Mouse (Mus musculus) CH12.LX (cell line): ENCODE results near the gene Fktn. TPM values are rescaled to one million over a fixed set of nuclear protein-coding genes. Genes with fewer than 3 reads are reported as not detected.

Source experiments
- polyA plus RNA-seq: library from polyadenylated mRNA; unstranded; fragments of >175 nt; gene quantifications from 2 replicates; pipeline ENCODE4 v1.2.1, GENCODE M21; 2012; ENCODE audit warnings: low read depth; ENCODE audit not compliant: insufficient read length
- total RNA-seq, 2 experiments: library from RNA; depleted of rRNA; stranded (reverse); fragments of 300-350 nt in 1 of 2; fragments of >200 nt in 1 of 2; gene quantifications; 2 replicates each; pipeline ENCODE4 v1.2.3; 2012 to 2014

The Fktn gene
- total and polyA plus RNA-seq, 3 experiments: 4.8 to 7.5 (median 5.5) TPM

Other genes starting within 250 kb of the Fktn start
- 0.25 and 0.38 TPM in 2 replicates for gene Fsd1l, start 82.5 kb upstream of the Fktn start, total RNA-seq (2012; rRNA removed)
- 0.26 and 0.45 TPM in 2 replicates for gene Fsd1l, start 82.5 kb upstream of the Fktn start, total RNA-seq (2014; rRNA removed)
- gene Fsd1l, start 82.5 kb upstream of the Fktn start, polyA plus RNA-seq: 0.39 and 0.42 TPM in 2 replicates
- gene Tal2, start 65.7 kb downstream of the Fktn start, total RNA-seq (2012; rRNA removed): 0.04 TPM in 1 of 2 replicates, not detected in the other
- 0.09 TPM in 1 of 2 replicates, not detected in the other for gene Tal2, start 65.7 kb downstream of the Fktn start, total RNA-seq (2014; rRNA removed)
- not detected in 2 replicates for gene Tal2, start 65.7 kb downstream of the Fktn start, polyA plus RNA-seq
- gene Tmem38b, start 112.0 kb downstream of the Fktn start, total RNA-seq (2012; rRNA removed): 5.4 and 5.9 TPM in 2 replicates
- gene Tmem38b, start 112.0 kb downstream of the Fktn start, total RNA-seq (2014; rRNA removed): 10.5 and 10.6 TPM in 2 replicates
- gene Tmem38b, start 112.0 kb downstream of the Fktn start, polyA plus RNA-seq: 9.7 and 10.8 TPM in 2 replicates